Mouse (Mus musculus) lung, postnatal 14 days (tissue): ENCODE data around the gene Nrxn1.

Experiments
- DNase-seq: peaks from one replicate; pipeline ENCODE4 v3.0.0; 2021

Gene Nrxn1

DNA sequence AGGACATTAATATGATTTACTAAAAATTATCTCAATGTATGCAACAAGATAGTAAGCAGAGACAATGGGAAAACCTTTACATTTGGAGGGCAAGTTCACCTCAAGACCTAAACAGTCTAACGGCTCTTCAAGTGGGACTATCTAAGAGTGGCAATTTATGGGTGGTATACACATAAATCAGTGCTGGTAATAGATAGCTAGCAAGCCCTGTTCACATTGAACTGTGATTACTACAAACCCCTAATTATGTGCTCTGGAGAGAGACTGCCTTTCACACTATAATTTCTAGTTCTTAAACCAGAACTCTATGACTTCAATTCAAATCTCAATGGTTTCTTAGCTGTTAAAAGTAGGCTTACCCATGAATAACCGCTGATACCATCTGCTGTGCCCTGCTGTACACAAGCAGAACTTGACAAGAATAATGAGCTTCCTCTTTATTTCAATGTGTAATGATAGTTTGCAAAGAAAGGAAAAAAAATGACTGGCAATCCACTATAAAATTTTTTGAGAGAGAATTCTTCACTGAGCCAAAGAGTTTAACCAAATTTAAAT, 453.8 kb downstream of the Nrxn1 start:
- DNase-seq = no peak

DNA sequence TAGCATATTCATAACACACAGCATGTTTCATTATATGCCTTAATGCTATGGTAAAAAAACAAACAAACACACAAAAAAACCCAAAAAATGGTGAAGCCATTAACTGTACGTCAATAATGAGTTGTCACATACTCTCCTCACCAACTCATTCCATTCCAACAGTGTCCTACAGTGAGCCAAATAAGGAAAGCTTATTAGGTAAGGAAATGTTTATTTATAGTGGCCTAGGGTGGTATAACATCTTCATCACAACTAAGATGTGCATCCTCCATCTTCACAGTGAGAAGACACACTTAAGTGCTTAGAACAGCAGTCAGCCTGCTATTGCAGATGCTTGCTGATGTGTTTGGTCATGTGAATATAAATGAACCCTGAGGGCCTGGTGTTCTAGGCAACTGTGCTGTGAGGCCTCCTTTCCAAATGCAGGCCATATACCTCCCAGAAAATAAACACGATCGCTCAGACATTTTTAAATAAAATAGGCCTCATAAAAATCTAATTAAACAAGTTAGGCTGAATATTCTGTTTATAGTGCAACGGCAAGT, 454.6 kb downstream of the Nrxn1 start:
- no peak for DNase-seq

DNA sequence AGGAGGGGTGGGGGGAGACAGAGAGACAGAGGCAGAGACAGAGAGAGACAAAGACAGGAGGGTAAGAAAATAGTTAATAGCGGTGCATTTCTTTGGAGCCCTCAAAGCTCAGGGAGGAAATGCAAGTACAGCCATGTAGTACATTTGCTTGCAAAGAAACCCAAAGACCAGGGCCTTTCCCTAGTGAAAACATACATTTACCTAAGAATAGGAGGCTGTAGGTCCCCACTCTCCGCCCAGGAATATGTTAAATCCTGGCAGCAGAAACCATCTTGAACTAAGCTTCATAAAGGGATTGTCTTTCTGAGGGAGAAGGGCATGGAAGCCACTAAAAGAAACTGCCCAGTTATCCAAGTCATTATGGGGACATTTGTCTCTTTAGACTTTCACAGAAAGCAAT, 461.5 kb downstream of the Nrxn1 start:
- no peak for DNase-seq

DNA sequence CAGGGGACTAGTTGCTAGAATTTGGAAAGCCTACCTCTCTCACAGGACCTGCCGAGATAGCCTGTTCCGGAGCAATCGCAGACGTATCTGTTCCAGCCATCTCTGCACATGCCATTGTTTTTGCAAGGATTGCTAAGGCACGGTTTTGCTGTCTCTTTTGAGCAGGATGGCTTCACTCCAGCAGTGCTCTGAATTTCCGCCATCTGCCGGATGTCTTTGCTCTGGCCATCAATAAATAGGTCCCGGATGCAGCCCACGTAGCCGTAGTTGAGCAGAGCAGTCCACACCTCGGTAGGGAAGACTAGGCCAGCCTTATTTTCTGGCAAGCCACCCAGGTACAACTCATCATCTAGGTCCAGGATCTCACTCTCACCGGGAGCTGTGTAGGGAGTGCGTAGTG, 463.0 kb downstream of the Nrxn1 start:
- no peak for DNase-seq

DNA sequence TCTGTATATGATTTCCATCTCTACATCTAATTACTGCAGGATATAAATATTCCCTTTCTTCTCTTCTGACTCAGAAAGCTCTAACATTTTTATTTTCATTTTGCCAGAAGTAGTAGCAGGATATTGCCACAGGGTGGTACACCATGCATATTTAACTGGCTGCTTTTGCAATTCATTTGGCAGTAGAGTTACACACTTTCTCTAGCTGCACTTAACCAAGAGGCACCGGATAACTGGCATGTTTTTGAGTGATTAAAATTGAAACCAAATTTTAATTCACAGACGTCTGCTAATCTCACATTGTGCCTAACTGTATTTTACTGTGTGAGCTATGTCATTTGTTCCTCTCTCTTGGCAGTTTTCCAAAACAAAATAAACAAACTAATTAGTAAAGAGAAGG, 464.4 kb downstream of the Nrxn1 start:
- DNase-seq = no peak

DNA sequence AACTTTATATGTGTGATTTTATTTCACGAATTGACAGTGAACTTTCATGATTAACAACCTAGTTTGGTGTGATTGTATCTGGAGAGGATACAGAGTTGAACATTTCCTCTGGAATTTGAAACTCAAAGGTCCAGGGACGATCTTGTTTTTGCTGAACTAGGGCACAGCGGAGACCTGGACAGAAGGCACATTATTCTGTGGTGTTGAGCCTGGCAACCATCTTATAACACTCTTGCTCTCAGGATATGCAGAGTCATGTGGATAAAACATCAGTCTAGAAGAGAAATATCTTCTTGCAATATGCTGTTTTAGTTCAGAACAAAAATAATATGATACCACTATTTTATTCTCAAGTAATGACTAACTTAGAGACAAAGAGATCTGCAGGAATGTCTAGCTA, 464.9 kb downstream of the Nrxn1 start:
- no peak for DNase-seq

DNA sequence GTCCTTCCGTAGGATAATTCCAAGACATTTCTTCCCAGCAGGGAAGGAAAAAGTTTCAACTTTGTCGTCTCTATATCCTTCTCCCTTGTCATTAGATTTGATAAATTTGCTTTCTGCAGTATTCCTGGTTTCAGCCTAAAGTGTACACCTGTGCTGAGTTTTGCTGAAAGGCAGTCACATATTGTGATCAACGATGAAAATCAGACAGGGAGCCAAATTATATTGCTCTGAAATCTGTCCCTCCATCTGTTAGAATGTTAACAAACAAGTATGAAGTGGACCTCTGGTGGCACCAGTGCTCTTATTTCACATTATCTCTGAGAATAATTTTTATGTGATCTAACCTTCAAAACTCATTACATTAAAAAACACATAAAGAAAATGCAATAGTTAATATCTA, 465.5 kb downstream of the Nrxn1 start:
- no peak for DNase-seq

DNA sequence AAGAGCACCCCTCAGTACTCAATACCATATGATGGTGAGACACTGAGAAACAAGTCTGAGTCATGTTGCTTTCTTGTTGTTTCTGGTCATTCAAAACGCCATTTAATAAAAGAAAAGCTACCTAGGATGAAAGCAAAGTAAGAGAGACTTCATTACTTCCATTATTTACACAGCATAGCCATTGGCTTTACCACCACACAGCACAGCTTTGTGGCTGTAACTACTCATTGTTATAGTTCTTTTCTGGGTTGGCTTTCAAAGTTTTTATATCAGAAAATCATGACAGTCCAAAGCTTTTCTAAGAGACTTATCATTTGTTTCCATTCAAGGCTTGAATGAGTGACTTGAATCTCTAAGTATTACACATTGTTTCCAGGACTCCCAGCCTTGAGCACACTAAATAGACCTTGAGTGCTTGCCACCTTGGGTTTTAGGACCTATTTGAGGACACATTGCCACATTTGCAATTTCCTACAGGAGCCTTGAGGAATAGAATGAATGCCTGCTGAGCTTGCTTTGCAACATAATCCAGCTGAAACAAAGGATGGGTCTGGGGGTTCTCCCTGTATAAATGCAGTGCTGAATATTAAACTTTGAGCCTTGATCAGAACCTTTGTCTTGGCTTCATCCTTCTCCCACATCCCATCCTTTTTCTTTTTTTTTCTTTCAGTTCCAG, 468.1 kb downstream of the Nrxn1 start:
- DNase-seq = no peak

DNA sequence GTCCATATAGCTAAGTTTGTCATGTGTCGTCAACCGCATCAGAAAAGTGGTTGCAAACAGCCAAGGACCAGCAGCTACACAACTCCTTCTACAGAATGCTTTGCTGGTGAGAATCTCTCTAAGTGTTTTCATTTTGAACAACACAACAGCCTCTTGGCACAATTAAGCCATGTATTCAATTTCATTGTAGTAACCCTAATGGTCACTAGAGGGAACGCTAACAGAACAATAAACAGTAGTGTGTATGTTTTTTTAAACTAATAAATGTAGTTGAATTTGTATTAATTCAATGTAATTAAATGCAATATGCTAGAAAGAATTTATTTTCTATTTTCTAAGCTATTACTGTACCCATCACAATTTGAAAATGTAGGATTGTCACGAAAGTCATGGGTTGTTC, 471.0 kb downstream of the Nrxn1 start:
- DNase-seq = no peak

DNA sequence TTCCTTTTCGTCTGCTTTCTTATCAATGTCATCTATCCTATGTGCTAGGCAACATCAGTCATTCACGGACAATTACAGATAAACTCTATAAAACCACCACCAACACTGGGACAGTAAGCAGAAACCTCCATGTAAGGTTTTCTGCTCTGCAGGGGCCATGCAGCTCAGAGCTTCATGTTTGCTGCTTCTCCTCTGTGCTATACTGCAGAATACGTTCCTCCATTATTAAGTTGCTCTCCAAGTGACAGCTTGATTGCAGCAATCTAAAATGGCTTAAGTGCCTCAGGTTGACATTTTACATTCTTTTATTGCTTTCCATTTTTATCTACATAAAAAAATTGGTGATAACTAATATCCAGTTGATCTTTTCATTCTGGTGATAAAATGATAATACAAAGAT, 477.9 kb downstream of the Nrxn1 start:
- DNase-seq = no peak

DNA sequence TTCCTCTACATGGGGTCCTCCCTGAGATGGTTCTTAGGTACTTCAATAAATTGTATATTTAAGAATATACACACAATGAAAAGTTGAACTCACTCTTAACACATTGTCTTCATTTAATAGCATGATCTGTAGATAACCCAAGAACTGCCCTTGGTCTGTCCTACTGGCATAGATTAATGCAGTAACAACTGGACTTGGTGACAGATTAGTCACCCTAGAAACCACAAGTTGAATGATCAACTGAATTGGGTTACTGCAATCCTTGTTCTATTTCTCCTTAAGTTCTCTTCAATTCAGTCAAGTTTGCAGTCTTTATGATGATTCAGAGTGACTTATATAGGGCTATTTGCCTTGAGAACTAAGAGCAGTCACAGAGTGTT, 485.5 kb downstream of the Nrxn1 start:
- no peak for DNase-seq

DNA sequence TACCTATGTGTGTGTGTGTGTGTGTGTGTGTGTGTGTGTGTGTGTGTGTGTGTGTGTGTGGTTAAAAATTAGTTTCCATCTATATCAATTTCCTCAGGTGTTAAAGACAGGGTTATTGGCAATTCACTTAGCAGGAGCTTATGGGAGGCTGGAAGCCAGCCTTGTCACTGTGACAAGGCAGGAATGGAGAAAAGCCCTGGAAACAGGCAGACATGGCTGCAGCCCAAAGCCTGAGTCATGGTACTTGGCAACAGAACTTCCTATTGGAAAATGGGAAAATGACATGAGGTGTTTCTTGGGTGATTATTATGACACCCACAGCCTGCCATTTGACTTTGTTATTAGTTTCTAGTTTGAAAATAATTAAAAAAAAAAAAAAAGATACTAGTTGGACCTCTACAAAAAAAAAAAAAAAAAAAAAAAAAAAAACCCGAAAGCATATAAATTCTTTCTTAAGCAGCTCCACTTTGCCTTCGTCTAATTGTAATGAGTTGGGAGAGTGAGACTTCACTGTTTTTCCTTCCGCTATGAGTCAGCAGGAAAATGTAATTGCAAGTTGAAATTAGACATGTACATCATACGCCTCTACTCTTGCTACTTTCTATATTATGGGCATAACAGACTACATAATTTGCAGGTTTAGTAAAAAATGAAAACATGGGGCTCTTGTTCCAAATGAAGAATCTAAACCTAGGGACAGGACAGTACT, 486.0 kb downstream of the Nrxn1 start:
- DNase-seq = peak; percentile 3

DNA sequence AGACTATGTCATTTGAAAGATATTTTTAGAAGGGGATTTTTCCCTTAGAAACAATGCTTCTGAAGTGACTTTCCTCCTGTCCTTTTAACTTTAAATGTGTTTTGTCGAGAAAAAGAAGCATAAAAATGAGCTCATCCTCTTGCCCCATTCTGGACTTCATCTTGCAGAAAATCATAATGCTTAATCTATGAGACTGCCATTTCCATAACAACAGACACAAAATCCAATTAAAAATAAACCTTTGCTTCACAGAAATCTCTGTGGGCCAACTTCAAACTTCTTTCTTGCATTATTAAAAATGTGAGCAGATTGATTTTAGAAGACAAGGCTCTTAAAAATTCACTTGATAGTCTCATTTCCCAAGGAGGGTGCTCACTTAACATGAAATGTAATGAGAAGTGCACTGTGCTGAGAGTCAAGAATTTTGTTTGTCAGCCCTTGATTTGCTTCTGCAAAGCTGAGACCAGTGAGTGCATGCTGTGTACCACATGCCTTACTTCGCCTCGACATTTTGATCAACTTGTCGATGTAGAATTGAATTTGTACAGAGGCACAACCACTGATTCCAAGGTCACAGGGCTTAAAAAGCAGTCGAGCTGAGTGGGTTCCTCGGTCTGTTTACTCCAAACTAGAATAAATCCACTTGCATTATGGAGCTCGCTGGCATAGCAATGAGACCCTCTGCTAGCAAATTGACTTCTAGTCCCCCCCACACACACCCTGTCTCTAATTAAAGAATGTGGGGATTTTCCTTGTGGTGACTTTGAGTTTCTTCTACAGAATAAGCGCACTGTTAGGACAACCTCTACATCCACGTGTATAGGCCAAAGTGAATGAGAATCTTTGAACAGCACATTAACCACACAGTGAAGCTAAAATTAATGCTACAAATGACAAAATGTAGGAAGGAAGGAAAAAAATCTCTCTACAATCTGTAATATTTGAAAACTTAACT, 493.0 kb downstream of the Nrxn1 start:
- DNase-seq = no peak

DNA sequence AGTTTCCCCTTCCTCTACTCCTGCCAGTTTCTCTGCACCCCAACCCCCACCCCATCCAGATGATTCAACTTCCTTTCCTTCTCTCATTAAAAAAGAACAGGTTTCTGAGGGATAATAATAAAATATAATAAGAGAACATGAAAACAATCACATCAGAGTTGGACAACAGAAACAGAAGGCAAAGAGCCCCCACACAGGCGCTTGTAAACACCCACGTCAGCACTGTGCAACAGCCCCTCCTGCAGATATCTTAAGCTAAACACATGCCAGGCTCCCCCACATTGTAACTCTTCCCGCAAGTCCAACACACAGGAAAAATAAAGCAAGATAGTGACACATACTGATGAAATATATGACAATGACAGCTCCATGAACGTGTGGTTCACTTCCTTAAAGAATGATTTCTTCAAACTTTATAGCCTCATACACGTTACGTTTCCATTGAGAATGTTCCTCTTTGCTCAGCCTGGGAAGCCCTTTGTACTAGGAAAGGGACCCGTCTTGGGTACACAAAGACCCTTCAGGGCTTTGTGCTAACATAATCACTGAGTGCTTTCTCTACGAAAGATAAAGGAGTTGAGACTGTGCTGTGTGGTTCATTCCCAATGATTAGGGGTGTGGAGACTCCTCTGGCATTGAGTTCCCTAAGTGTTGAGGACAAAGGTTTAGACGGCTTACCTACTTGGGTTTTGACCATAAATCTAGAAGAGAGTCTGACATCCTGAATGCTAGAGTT, 497.9 kb downstream of the Nrxn1 start:
- DNase-seq = no peak

DNA sequence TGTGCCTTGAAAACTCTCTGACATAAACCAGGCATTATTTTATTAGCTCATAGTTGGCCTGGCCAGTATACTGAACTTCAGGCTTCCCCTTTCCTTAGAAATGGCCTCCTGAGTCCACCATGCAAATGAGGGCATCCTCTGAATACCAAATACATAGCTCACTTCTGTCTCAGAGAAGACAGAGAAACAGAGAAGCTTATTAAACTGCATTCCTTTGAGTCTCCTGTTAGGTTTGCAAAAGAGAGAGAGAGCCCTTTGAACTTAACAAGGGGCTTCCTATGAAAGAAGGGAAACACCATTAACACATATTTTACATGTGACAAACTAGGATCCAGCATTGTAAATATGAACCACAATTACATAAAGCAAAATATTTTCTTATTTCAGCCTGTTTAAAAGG, 506.0 kb downstream of the Nrxn1 start:
- DNase-seq = no peak

DNA sequence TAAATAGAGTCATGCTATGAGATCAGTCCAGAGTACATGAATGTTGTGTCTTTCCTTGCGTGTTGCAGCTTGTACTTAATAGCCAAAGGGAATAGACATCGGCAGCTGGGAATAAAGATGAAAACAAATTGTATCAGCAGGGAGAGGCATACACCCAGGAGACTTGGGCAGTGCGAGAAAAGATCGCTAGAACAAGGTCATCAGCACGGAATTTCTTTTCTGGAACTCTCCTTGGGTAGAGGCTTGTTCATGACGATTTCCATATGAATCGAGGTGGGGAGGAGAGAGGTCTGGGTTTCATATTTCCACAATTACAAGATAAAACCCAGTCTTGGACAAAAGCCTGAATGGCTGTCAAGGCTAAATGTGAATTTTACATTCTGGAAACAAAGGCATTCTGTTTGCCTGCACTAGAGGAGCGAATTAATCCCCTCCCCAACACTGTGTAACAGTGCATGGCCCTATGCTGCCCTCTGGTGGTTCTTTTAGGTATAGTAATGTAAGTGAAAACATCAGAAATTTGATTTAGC, 508.1 kb downstream of the Nrxn1 start:
- DNase-seq = peak; percentile 47

DNA sequence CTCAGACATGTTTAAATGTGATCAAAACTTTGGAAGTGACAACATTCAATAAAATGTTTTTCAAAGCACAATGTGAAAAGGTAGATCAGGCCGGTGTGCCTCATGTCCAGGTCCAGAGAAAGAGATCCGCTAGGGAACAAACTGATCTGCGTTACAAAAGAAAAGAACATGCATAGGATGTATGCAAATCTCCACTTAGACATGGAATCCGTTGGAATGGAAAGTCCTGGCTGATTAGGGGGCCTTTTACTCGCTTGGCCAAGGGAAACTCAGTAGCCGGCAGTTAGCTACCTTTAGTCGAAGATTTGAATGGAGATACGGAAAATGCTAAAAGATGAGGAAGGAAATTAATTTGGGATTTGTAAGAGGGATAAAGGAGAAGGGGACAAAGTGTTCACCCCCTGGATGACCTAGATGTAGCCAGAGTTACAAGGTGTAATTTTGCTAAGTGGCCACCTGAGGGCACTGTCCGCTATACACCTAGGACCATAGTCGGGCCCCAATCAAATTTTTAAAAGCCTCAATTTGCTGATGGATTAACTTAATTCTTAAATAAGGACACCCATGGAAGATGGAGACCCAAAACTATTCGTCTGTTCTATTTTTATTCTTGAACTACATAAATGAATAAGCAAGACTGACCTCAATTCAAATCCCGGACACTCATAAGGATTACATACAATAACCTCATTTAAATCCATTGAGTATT, 508.9 kb downstream of the Nrxn1 start:
- peak; percentile 2 for DNase-seq

DNA sequence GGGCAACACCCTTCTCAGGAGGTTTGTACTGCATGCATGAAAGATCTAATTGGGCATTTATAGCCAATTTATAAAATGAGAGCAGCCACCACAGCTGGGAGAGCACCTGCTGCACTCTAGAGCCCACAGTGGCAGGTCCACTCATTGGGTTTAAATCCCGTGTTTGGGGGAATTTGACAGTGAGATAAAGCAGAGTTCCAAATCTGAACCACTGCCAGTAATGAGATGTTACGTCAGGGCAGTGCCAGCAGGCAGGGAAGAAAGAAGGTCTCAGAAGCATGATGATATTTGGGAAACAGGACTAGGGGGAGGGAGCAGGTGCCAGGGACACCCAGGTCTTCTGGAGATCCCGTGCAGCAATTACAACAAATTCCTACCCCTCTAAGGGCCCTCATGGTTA, 509.7 kb downstream of the Nrxn1 start:
- DNase-seq = no peak

DNA sequence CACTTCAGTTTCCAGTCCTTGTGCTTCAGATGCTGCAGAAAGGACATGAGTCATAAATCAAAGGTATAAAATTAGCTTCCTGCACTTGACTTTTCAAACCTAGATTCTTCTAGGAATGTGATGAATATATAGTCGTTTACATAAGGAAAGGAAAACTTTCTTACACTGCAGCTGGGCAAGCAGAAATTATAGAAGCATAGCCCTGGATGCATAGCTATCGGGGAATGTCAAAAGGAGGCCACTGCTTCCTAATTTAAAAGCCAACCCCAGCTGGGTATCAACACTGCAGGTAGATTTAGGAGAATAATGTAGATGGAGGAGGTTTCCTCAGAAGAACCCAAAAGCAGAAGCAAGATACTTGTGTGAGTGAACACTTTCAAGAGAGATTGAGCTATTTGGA, 523.0 kb downstream of the Nrxn1 start:
- DNase-seq = no peak

DNA sequence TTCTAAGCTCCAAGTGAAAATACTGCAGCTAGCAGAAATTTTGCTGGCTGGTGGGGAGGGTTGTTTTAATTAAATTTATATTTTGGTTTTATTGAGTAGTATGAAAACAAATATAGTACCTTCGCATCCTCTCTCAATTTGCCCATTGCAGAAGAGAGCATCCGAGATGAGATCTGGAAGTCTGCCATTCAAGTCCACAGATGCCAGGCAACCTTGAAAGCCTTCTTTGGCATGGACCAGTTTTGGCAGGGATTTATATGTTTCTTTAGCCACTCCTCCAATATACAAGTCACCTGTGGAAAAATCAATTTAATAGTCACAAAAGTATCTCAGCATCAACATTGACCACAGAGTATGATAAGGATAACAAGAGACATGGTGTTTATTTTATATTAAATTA, 527.7 kb downstream of the Nrxn1 start:
- DNase-seq = no peak

DNA sequence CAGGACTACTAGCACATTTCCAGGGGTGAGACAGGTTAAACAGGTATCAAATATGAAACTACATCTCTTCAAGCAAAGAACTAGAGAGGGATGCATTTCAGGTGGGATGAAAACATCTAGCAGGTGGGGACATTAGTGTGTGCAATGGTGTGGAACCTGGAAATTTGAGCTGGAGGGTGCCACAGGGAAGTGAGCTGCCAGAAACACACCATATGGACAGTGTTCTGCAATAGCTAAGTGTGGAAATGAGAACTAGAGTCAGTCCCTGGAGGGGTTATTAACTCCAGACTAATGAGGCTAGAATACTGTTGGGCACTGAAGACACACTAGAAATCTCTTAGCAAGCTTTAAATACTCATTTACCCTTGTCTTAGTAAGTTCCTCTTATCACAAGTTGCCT, 536.5 kb downstream of the Nrxn1 start:
- DNase-seq = no peak

DNA sequence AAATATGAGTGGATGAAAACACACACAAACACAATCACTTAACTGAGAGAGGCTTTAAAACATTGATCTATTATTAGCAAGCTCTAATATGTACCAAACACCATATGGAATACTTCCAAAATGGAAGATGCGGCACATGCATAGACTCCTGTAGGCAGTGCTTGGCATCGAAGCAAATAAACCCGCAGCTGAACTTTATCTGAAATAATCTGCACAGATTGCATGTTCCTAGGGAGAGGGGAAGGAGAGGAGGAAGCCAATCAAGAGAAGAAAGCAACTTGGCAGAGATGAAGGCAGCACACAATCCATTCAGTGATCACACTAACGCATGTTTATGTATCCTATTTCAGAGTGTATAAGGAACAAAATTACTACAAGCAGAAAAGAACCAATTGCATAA, 542.5 kb downstream of the Nrxn1 start:
- no peak for DNase-seq
